Mouse (Mus musculus) heart, adult 2 months (tissue): ENCODE data around the gene Cers2. TPM values are rescaled to one million over a fixed set of nuclear protein-coding genes. Genes with fewer than 3 reads are reported as not detected.
A peak's percentile ranks its signal among the peaks of the same experiment; 100 is the strongest.

Experiments
- DNase-seq, 2 experiments: peaks; one replicate each; pipeline ENCODE4 v3.0.0; 2021
- H3K27ac ChIP-seq: fragments of 200-600 bp; 2 replicates; pipeline ENCODE4 v1.8.1; 2022
- H3K27me3 ChIP-seq: fragments of 200-500 bp; 2 replicates; pipeline ENCODE4 v1.6.1; 2012; ENCODE audit warnings: mild to moderate bottlenecking, low read length, inconsistent platforms, mixed read lengths; ENCODE audit not compliant: control insufficient read depth, insufficient read depth
- H3K36me3 ChIP-seq: fragments of 200-500 bp; 2 replicates; pipeline ENCODE4 v1.6.1; 2012; ENCODE audit warnings: low read length, inconsistent platforms; ENCODE audit not compliant: control insufficient read depth, insufficient read depth
- H3K4me1 ChIP-seq: fragments of 200-500 bp; 2 replicates; pipeline ENCODE4 v1.6.1; 2011; ENCODE audit warnings: low read length; ENCODE audit not compliant: control insufficient read depth, insufficient read depth
- H3K4me3 ChIP-seq: fragments of 200-600 bp; 2 replicates; pipeline ENCODE4 v1.8.1; 2022
- H3K79me2 ChIP-seq: fragments of 200-500 bp; replicated peaks from 2 replicates; pipeline ENCODE4 v1.6.1; 2012; ENCODE audit warnings: mild to moderate bottlenecking, inconsistent platforms, low read length, moderate library complexity, mixed read lengths; ENCODE audit not compliant: control insufficient read depth, insufficient read depth
- H3K9ac ChIP-seq: fragments of 200-500 bp; 2 replicates; pipeline ENCODE4 v1.6.1; 2012; ENCODE audit warnings: low read depth, mild to moderate bottlenecking, control low read depth, inconsistent platforms, low read length, mixed read lengths
- CTCF ChIP-seq: fragments of 200-600 bp; IDR thresholded peaks from 2 replicates; pipeline ENCODE4 v1.8.1; 2022; ENCODE audit warnings: antibody characterized with exemption, mild to moderate bottlenecking, moderate library complexity
- EP300 ChIP-seq: fragments of 200-500 bp; IDR thresholded peaks from 2 replicates; pipeline ENCODE4 v1.6.1; 2011; ENCODE audit warnings: low read depth, low read length, control low read depth; ENCODE audit not compliant: insufficient read depth
- POLR2A ChIP-seq: fragments of 200-500 bp; IDR thresholded peaks from 2 replicates; pipeline ENCODE4 v1.6.1; 2011; ENCODE audit warnings: mild to moderate bottlenecking, low read depth, low read length, control low read depth; ENCODE audit not compliant: insufficient read depth
- WGBS: fragments of 180-500 bp; shearing (Covaris S2); methylation state at CpG from one replicate; pipeline ENCODE4 v1.1.7; 2018; 5-methylcytosine and 5-hydroxymethylcytosine counted together
- intact Hi-C: fragments of 180-260 bp; cut with DNase I; formaldehyde crosslinking; loops from one replicate; pipeline ENCODE4 v1.15.1; 2025
- polyA plus RNA-seq: library from polyadenylated mRNA; depleted of rRNA; stranded (reverse); fragments of >200 nt; gene quantifications from 2 replicates; pipeline ENCODE4 v1.2.3, GENCODE M21; 2012
- total RNA-seq, 2 experiments: library from RNA; stranded (reverse); gene quantifications; 2 replicates each; pipeline ENCODE4 v1.2.3; 2021

The Cers2 gene
- total and polyA plus RNA-seq, 3 experiments, result 35.3 to 69.1 (median 39.3) TPM

GRCm38 (mm10) chr3:95282381-95282864 is 32.2 kb upstream of the Cers2 start:
- Histone ChIP-seq H3K27me3 (no peaks in the 10 kb centered on the region), H3K4me3 (peak overlapping the region; percentile 88), H3K27ac (peak overlapping the region; percentile 98), H3K79me2 (no peaks in the 10 kb centered on the region), H3K9ac (peak overlapping the region; percentile 76), H3K4me1 (peaks cover 3% of the 10 kb centered on the region), H3K36me3 (no peaks in the 10 kb centered on the region)
- peak; percentile 61 to 63 for DNase-seq
- WGBS, result under 1% methylated on average over 11 of the region's 11 CpGs
- intact Hi-C loops, result loop anchor here (2.0 to 5.0 kb wide), 3 partner anchors 32 to 65 kb away; partner anchors contain the start of genes Cers2, Gabpb2 and Mllt11
- TF ChIP-seq CTCF (no peak), EP300 (no peak), POLR2A (no peak)

- intact Hi-C loops, result loop anchor here (2.0 to 5.0 kb wide), 3 partner anchors 32 to 66 kb away; partner anchors contain the start of genes Cers2, Gabpb2 and Mllt11
- under 1% methylated on average over 51 of the region's 51 CpGs for WGBS
- TF ChIP-seq CTCF, result peak; percentile 48
- peak; percentile 68 for TF ChIP-seq POLR2A
- TF ChIP-seq EP300, result 0 out of 2 replicates have a peak, but pooled peaks have one; percentile 35
Observed at GRCm38 (mm10) chr3:95282865-95283588, 31.6 kb upstream of the Cers2 start.

GRCm38 (mm10) chr3:95283589-95283941 is 31.0 kb upstream of the Cers2 start:
- DNase-seq, result no peak
- Histone ChIP-seq H3K79me2 (no peaks in the 10 kb centered on the region), H3K4me1 (peaks cover 3% of the 10 kb centered on the region), H3K27me3 (no peaks in the 10 kb centered on the region), H3K9ac (peak overlapping the region; percentile 76), H3K36me3 (no peaks in the 10 kb centered on the region), H3K4me3 (peak overlapping the region; percentile 88), H3K27ac (peak overlapping the region; percentile 98)
- TF ChIP-seq EP300 (no peak), CTCF (no peak), POLR2A (no peak)
- WGBS, result 3% methylated on average over 7 of the region's 7 CpGs
- intact Hi-C loops, result loop anchor here (2.0 to 5.0 kb wide), 3 partner anchors 31 to 66 kb away; partner anchors contain the start of genes Cers2, Gabpb2 and Mllt11

More at GRCm38 (mm10) chr3:95282865-95283588, 31.6 kb upstream of the Cers2 start:
- peak overlapping the region; percentile 88 for H3K4me3 ChIP-seq
- DNase-seq, result peak; percentile 86 to 88
- H3K9ac ChIP-seq, result peak overlapping the region; percentile 76
- peak overlapping the region; percentile 98 for H3K27ac ChIP-seq
- H3K4me1 ChIP-seq, result peaks cover 3% of the 10 kb centered on the region
- H3K27me3 ChIP-seq, result no peaks in the 10 kb centered on the region
- H3K36me3 ChIP-seq, result no peaks in the 10 kb centered on the region
- H3K79me2 ChIP-seq, result no peaks in the 10 kb centered on the region

- H3K9ac ChIP-seq, result peak overlapping the region; percentile 76
Observed at GRCm38 (mm10) chr3:95284062-95284461, 30.5 kb upstream of the Cers2 start.

GRCm38 (mm10) chr3:95284501-95285281 is 29.9 kb upstream of the Cers2 start:
- WGBS, result 83% methylated on average over 12 of the region's 12 CpGs
- TF ChIP-seq EP300 (no peak), POLR2A (no peak), CTCF (no peak)
- H3K27ac ChIP-seq, result no peak overlapping the region
- intact Hi-C loops, result loop anchor here (5.0 kb wide), 2 partner anchors 52 to 67 kb away; partner anchors contain the start of genes Gabpb2 and Mllt11
- no peaks in the 10 kb centered on the region for H3K36me3 ChIP-seq
- no peak overlapping the region; the same call in 1 of the 2 replicates for H3K4me3 ChIP-seq
- no peak overlapping the region for H3K9ac ChIP-seq
- no peaks in the 10 kb centered on the region for H3K79me2 ChIP-seq
- no peaks in the 10 kb centered on the region for H3K27me3 ChIP-seq
- peaks cover 3% of the 10 kb centered on the region for H3K4me1 ChIP-seq
- no peak for DNase-seq

More at GRCm38 (mm10) chr3:95284062-95284461, 30.5 kb upstream of the Cers2 start:
- intact Hi-C loops, result loop anchor here (5.0 kb wide), 2 partner anchors 52 to 67 kb away; partner anchors contain the start of genes Gabpb2 and Mllt11
- TF ChIP-seq CTCF, result no peak
- TF ChIP-seq POLR2A, result no peak
- TF ChIP-seq EP300, result no peak
- 0% methylated on average over 1 of the region's 1 CpGs for WGBS
- peak overlapping the region; percentile 88 for H3K4me3 ChIP-seq
- H3K36me3 ChIP-seq, result no peaks in the 10 kb centered on the region
- peak overlapping the region; percentile 98 for H3K27ac ChIP-seq
- no peaks in the 10 kb centered on the region for H3K27me3 ChIP-seq
- no peak for DNase-seq
- peaks cover 3% of the 10 kb centered on the region for H3K4me1 ChIP-seq
- no peaks in the 10 kb centered on the region for H3K79me2 ChIP-seq
